Mouse (Mus musculus) embryonic facial prominence, embryonic 15.5 days (tissue): ENCODE data around the gene Yipf2. TPM values are rescaled to one million over a fixed set of nuclear protein-coding genes. Genes with fewer than 3 reads are reported as not detected.

Experiments used
- ATAC-seq: fragments of 200-750 bp; cut with Nextera tagmentation; 2 replicates; pipeline ENCODE4 v1.8.0; 2017; ENCODE audit warnings: low read depth, moderate TSS enrichment; ENCODE audit not compliant: insufficient number of reproducible peaks, low FRiP score, low TSS enrichment
- H3K27ac ChIP-seq: fragments of 300-500 bp; sonication (generic); replicated peaks from 2 replicates; pipeline ENCODE4 v1.5.1; 2015; ENCODE audit warnings: mild to moderate bottlenecking, inconsistent platforms
- H3K27me3 ChIP-seq: fragments of 300-500 bp; sonication (generic); 2 replicates; pipeline ENCODE4 v1.6.1; 2015; ENCODE audit warnings: inconsistent platforms
- H3K36me3 ChIP-seq: fragments of 300-500 bp; sonication (generic); 2 replicates; pipeline ENCODE4 v1.6.1; 2015; ENCODE audit warnings: mild to moderate bottlenecking, inconsistent platforms
- H3K4me1 ChIP-seq: fragments of 300-500 bp; sonication (generic); 2 replicates; pipeline ENCODE4 v1.6.1; 2015; ENCODE audit warnings: inconsistent platforms
- H3K4me2 ChIP-seq: fragments of 300-500 bp; sonication (generic); replicated peaks from 2 replicates; pipeline ENCODE4 v1.6.1; 2015; ENCODE audit warnings: mild to moderate bottlenecking, inconsistent platforms
- H3K4me3 ChIP-seq: fragments of 300-500 bp; sonication (generic); replicated peaks from 2 replicates; pipeline ENCODE4 v1.5.1; 2015; ENCODE audit warnings: mild to moderate bottlenecking, inconsistent platforms
- H3K9ac ChIP-seq: fragments of 300-500 bp; sonication (generic); 2 replicates; pipeline ENCODE4 v1.6.1; 2015; ENCODE audit warnings: inconsistent platforms
- H3K9me3 ChIP-seq: fragments of 300-500 bp; sonication (generic); replicated peaks from 2 replicates; pipeline ENCODE4 v1.6.1; 2016; ENCODE audit warnings: inconsistent platforms
- WGBS: fragments of 180-500 bp; shearing (Covaris S2); methylation state at CpG from one replicate; pipeline ENCODE4 v1.1.7; 2015; 5-methylcytosine and 5-hydroxymethylcytosine counted together
- polyA plus RNA-seq: library from polyadenylated mRNA; unstranded; fragments of >200 nt; fragmentation: Nextera tagmentation; extraction: Ambion mirVana; gene quantifications from 2 replicates; pipeline ENCODE4 v1.2.1, GENCODE M21; 2015

Yipf2 gene
- polyA plus RNA-seq: 28.1 and 29.2 TPM in 2 replicates

DNA sequence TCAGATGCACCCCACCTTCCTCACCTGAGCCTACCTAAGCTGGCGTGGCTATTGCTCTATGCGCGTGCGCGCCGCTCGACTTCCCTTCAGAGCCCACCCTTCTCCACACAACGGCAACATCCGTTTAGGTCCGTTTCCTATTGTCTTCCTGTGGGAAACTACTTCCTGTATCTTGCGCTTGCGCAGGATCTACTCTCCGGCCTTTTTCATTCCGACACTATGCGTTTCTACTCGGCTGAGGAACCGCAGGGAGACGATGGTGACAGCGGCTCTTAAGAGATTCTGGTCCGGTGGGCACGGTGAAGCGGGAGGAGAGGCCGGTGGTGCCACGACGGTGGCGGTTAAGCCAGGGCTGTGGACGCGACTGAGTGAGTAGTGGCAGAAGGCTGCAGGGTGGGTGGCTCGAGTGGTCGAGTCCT lies at the start of gene Yipf2, which contains the start of gene Timm29:
Yipf2 (minus strand) TSS at position 126 of the 419 bp plus-strand sequence.
Timm29 (plus strand) TSS at position 20 of the 419 bp plus-strand sequence.
- H3K4me3 ChIP-seq: peak within 1 kb of the TSS; percentile 99
- peaks cover 47% of the 10 kb centered on the region for H3K36me3 ChIP-seq
- peak within 1 kb of the TSS; percentile 95 for H3K4me2 ChIP-seq
- no peaks in the 10 kb centered on the region for H3K27me3 ChIP-seq
- peaks cover 34% of the 10 kb centered on the region for H3K4me1 ChIP-seq
- H3K9ac ChIP-seq: peak within 1 kb of the TSS; percentile 76
- H3K27ac ChIP-seq: peak within 1 kb of the TSS; percentile 86
- WGBS: under 1% methylated on average over 30 of the region's 30 CpGs
- ATAC-seq: peak; percentile 91
- no peaks in the 10 kb centered on the region for H3K9me3 ChIP-seq

DNA sequence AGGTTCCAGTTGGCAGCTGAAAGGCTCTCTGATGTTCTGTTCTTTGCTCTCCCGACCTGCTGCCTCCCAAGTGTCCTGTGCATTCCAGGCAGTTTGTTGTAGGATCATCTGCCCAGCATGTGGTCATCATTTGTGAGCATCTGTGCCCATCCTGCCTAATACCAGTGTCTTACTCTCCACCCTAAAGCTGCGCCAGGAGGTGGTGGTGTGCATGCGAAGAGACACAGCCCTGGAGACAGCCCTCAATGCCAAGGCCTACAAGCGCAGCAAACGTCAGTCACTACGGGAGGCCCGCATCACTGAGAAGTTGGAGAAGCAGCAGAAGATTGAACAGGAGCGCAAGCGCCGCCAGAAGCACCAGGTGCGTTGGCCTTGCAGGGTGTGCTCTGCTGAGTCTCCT lies 46.4 kb upstream of the Yipf2 start:
- H3K9me3 ChIP-seq: no peaks in the 10 kb centered on the region
- no peak overlapping the region for H3K27ac ChIP-seq
- no peaks in the 10 kb centered on the region for H3K27me3 ChIP-seq
- H3K4me3 ChIP-seq: no peak overlapping the region
- peaks cover 99% of the 10 kb centered on the region for H3K36me3 ChIP-seq
- no peak for ATAC-seq
- H3K4me1 ChIP-seq: no peaks in the 10 kb centered on the region
- WGBS: 93% methylated on average over 11 of the region's 11 CpGs
- H3K4me2 ChIP-seq: no peak overlapping the region
- H3K9ac ChIP-seq: no peak overlapping the region

GRCm38 (mm10) chr9:21635639-21636038 lies 43.0 kb upstream of the Yipf2 start:
- no peak overlapping the region for H3K4me2 ChIP-seq
- H3K36me3 ChIP-seq: peaks cover 78% of the 10 kb centered on the region
- ATAC-seq: no peak; the same call in 1 of the 2 replicates
- WGBS: 73% methylated on average over 7 of the region's 7 CpGs
- no peaks in the 10 kb centered on the region for H3K9me3 ChIP-seq
- no peak overlapping the region for H3K9ac ChIP-seq
- no peak overlapping the region for H3K4me3 ChIP-seq
- H3K4me1 ChIP-seq: no peaks in the 10 kb centered on the region
- no peak overlapping the region for H3K27ac ChIP-seq
- H3K27me3 ChIP-seq: no peaks in the 10 kb centered on the region

DNA sequence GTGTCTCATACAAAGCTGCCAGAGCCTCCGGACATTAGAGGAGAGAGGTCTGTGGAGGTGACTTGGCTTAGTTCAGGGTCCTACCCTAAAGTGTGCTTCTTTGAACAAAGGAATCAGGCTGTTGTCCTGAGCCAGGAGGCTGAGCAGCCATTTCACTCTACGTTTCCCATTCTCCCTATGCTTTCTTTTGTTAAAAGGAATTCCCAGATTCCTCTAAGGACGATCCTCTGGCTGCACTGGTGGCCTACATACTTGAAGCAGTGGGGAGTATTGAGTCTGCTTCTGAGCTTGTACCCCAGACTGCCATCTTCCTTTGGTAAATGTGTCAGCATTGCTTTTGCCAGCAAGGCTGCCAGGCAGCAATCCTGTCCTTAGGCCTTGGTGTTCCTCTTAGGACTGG lies 40.5 kb upstream of the Yipf2 start:
- WGBS: 84% methylated on average over 3 of the region's 3 CpGs
- Histone ChIP-seq H3K4me1 (no peaks in the 10 kb centered on the region), H3K36me3 (peaks cover 54% of the 10 kb centered on the region), H3K4me3 (no peak overlapping the region), H3K9me3 (no peaks in the 10 kb centered on the region), H3K4me2 (no peak overlapping the region), H3K9ac (no peak overlapping the region), H3K27ac (no peak overlapping the region), H3K27me3 (no peaks in the 10 kb centered on the region)
- ATAC-seq: no peak

DNA sequence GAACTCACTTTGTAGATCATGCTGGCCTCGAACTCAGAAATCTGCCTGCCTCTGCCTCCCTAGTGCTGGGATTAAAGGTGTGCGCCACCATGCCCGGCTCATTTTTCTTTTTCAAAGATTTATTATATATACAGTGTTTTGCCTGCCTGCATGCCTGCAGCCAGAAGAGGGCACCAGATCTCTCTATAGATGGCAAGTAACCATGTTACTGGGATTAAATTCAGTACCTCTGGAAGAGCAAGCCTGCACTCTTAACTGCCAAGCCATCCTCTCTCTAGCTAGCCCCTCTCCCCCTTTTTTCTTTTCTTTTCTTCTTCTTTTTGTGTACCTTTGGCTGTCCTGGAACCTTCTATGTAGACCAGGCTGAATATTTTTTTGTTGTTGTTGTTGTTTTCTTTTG lies 38.0 kb upstream of the Yipf2 start:
- Histone ChIP-seq H3K36me3 (peaks cover 34% of the 10 kb centered on the region), H3K27ac (no peak overlapping the region), H3K27me3 (no peaks in the 10 kb centered on the region), H3K9me3 (no peaks in the 10 kb centered on the region), H3K4me3 (no peak overlapping the region), H3K9ac (no peak overlapping the region), H3K4me1 (peaks cover under 1% of the 10 kb centered on the region; the same call in 1 of the 2 replicates), H3K4me2 (no peak overlapping the region)
- no peak for ATAC-seq
- WGBS: 86% methylated on average over 3 of the region's 3 CpGs

- peaks cover 5% of the 10 kb centered on the region; the same call in 1 of the 2 replicates for H3K4me1 ChIP-seq
- WGBS: 76% methylated on average over 5 of the region's 5 CpGs
- no peak overlapping the region for H3K9ac ChIP-seq
- no peaks in the 10 kb centered on the region for H3K27me3 ChIP-seq
- H3K4me3 ChIP-seq: no peak overlapping the region
- H3K9me3 ChIP-seq: no peaks in the 10 kb centered on the region
- no peak overlapping the region for H3K4me2 ChIP-seq
- no peak for ATAC-seq
- H3K36me3 ChIP-seq: peaks cover 5% of the 10 kb centered on the region; the same call in 1 of the 2 replicates
- no peak overlapping the region for H3K27ac ChIP-seq
Measured at GRCm38 (mm10) chr9:21627145-21627795, 34.6 kb upstream of the Yipf2 start.

GRCm38 (mm10) chr9:21626571-21626970 lies 33.9 kb upstream of the Yipf2 start:
- Histone ChIP-seq H3K36me3 (peaks cover 5% of the 10 kb centered on the region; the same call in 1 of the 2 replicates), H3K9me3 (no peaks in the 10 kb centered on the region), H3K27ac (no peak overlapping the region), H3K4me1 (peaks cover 5% of the 10 kb centered on the region; the same call in 1 of the 2 replicates), H3K4me2 (no peak overlapping the region), H3K4me3 (no peak overlapping the region), H3K9ac (no peak overlapping the region), H3K27me3 (no peaks in the 10 kb centered on the region)
- ATAC-seq: no peak

DNA sequence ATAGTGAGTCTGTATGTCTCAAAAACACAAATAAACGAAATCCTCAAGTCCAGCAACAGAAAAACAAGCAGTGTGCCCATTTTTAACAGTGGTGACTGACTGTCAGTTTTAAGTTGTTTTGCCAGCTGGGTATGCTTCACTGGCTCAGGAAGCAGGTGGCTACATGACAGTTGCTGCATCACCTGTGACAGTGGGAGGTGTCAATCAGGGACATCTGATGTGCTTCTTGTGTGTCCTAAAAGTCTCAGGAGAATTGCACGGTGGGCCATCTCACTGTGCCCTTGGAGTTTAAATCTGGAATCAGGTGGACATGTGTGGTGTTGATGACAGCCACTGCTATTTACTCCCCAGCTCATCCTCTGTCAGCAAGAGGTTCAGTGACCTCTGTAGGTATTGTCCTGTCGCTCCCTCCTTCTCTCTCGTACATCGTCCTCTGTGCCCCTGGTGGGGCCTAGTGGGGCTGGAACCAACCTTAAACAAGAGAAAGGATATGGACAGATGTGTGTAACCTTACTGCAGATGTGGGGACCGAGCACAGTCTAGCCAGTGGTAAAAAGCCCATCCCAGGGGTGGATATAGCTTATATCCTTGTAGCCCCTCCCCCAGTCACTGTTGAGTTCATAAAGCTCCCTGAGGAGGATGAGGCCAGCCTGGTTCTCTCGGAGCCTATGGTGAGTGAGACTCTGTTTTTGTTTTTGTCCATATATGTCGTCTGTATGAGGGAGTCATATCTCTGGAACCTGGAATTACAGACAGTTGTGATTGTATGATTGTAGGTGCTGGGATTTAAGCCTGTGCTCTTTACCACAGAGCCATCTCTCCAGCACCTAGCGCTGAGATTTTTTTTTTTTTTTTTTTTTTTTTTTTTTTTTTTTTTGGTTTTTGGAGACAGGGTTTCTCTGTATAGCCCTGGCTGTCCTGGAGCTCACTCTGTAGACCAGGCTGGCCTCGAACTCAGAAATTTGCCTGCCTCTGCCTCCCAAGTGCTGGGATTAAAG lies 33.0 kb upstream of the Yipf2 start:
- Histone ChIP-seq H3K4me3 (no peak overlapping the region), H3K9ac (no peak overlapping the region), H3K4me1 (peaks cover 5% of the 10 kb centered on the region; the same call in 1 of the 2 replicates), H3K9me3 (no peaks in the 10 kb centered on the region), H3K27me3 (no peaks in the 10 kb centered on the region), H3K36me3 (peaks cover 5% of the 10 kb centered on the region; the same call in 1 of the 2 replicates), H3K27ac (no peak overlapping the region), H3K4me2 (no peak overlapping the region)
- WGBS: 84% methylated on average over 10 of the region's 10 CpGs
- ATAC-seq: no peak

- no peak overlapping the region for H3K9ac ChIP-seq
- H3K4me3 ChIP-seq: no peak overlapping the region
- H3K27ac ChIP-seq: no peak overlapping the region
- ATAC-seq: no peak
- no peak overlapping the region for H3K4me2 ChIP-seq
- H3K36me3 ChIP-seq: peaks cover 2% of the 10 kb centered on the region; the same call in 1 of the 2 replicates
- no peaks in the 10 kb centered on the region for H3K9me3 ChIP-seq
- peaks cover 16% of the 10 kb centered on the region for H3K4me1 ChIP-seq
- 95% methylated on average over 1 of the region's 1 CpGs for WGBS
- H3K27me3 ChIP-seq: no peaks in the 10 kb centered on the region
Measured at GRCm38 (mm10) chr9:21622676-21623075, 30.0 kb upstream of the Yipf2 start.

DNA sequence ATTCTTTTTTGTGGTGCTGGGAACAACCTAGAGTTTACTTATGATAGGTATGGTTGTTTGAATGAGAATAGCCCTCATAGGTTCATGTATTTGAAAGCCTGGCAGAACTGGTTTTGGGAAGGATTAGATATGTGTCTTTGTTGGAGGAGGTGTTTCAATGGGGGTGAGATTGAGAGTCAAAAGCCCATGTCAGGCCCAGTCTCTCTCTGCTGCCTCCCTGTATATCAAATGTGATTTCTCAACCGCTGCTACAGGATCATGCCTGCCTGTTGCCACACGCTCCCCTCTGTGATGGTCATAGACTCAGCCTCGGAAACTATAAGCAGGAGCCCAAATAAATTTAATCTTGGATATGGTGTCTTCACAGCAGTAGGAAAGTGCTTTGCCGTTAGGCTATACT lies 27.6 kb upstream of the Yipf2 start:
- Histone ChIP-seq H3K4me2 (no peak overlapping the region), H3K27me3 (no peaks in the 10 kb centered on the region), H3K27ac (no peak overlapping the region; the same call in 1 of the 2 replicates), H3K4me3 (no peak overlapping the region), H3K9ac (no peak overlapping the region), H3K4me1 (peaks cover 17% of the 10 kb centered on the region), H3K9me3 (no peaks in the 10 kb centered on the region), H3K36me3 (no peaks in the 10 kb centered on the region)
- 74% methylated on average over 4 of the region's 4 CpGs for WGBS
- ATAC-seq: no peak

DNA sequence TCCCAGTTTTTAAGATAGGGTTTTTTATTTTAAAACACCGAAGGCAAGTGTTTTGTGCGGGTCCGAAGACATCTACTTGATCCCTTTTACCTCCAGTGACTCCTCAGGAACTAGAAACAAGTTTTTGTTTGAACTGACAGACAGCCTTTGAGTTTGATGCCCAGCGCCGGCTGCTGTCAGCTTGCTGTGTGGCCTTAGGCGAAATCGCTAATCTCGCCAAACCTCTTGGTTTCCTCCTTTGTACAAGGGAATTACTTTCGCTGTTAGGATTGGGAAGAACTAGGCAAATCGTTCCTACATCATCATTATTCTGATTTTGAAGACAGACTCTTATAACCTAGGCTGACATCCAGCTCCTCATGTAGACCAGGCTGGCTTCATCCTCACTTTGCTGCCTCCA lies 24.4 kb upstream of the Yipf2 start:
- peak overlapping the region; percentile 62 for H3K4me3 ChIP-seq
- H3K4me1 ChIP-seq: peaks cover 17% of the 10 kb centered on the region
- H3K9ac ChIP-seq: peak overlapping the region; percentile 52
- H3K4me2 ChIP-seq: peak overlapping the region; percentile 73
- H3K9me3 ChIP-seq: no peaks in the 10 kb centered on the region
- no peaks in the 10 kb centered on the region for H3K36me3 ChIP-seq
- H3K27ac ChIP-seq: peak overlapping the region; percentile 97
- H3K27me3 ChIP-seq: no peaks in the 10 kb centered on the region
- under 1% methylated on average over 10 of the region's 10 CpGs for WGBS
- no peak for ATAC-seq
